Mouse (Mus musculus) Muller cell, postnatal 12 days (primary cell): ENCODE results near the gene Lpcat3.
A peak's percentile ranks its signal among the peaks of the same experiment; 100 is the strongest.

Experiments used
- DNase-seq: peaks from one replicate; pipeline ENCODE4 v3.0.0-alpha.2; 2015; ENCODE audit errors: inconsistent ontology term

Gene Lpcat3

GRCm38 (mm10) chr6:124704417-124704816, 41.6 kb downstream of the Lpcat3 start:
- no peak for DNase-seq

DNA sequence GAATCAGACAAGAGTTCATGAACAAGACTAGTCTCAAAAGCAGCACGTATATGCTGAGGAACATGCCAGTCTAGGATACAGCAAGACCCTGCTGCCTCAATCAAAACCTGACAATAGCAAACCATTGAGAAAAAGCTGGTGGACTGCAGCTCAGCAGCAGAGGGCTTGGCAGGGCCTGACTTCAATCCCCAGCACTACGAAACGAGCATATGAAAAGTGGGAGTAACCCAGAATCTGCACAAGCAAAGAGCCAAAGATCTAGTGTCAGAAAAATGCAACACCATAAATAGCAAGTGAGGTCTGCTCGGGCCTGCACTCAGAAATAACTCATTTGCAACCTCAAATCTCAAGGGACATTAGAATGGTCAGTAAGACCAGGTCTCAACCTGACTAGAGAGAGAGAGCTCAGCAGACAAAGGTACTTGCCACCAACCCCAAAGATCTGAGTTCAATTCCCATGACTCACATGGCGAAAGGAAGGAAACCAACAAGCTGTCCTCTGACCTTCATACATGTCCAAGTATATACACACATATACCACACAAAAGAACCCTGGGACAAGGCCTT, 43.3 kb downstream of the Lpcat3 start:
- DNase-seq: no peak

DNA sequence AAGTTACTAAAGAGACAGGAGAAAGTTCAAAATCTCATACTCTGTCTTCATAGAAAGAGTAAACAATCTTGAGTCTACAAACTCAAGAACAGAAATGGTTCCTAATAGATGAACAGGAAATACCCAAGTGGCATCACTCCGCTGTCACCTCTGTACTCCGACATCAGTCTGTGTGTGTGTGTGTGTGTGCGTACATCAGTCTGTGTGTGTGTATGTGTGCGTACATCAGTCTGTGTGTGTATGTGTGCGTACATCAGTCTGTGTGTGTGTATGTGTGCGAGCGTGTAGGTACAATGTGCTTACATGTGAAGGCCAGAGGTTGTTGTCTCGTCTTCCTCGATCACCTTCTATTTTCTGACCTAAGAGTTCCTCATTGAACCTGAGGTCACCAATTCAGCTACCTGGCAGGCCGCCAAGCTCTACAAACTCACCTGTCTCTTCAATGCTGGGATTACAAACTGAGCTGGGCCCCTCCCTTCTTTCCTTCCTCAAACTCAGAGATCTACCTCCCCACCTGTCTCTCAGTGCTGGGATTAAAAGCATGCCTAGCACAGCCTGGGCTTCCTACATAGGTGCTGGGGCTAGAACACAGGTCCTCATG, 45.6 kb downstream of the Lpcat3 start:
- DNase-seq: no peak

DNA sequence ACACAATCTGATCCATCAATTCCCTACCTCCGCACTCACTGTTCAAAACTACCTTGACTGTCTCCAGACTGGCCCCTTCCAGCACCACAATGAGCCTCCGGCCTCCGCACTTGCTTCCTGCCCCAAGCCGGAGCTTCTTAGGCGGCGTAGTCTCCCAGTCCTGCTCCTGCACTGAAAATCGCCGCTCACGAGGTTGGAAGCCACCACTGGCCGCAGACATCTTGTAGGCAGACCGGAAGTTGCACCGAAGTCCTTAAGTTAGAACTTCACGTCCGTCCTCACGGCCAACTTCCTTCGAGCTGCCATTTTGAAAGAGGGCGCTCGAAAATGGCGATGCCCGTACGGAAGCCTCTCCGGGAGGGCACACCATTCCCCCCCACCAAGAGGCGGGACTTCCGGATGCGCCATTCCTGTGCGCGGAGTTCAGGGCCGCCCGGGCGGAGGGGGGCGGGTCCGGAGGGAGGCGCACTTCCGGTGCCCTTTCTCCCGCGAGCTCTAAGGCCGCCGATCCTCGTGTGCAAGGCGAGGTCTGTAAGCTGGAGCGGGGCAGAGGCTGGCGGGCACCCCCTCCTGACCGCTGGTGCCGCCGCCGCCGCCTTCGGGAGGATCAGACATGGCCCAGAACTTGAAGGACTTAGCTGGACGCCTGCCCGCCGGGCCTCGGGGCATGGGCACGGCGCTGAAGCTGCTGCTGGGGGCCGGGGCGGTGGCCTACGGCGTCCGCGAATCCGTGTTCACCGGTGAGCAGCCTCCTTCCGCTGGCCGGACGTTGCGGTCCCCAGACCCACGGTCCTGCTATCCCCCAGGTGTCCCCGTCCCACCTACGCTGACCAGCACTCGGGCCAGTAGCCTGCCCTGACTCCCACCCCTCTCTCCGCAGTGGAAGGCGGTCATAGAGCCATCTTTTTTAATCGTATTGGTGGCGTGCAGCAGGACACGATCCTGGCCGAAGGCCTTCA, 49.3 kb downstream of the Lpcat3 start, which contains the start of the genes Emg1 and Phb2:
Gene Emg1, minus strand, starts transcription at position 355 of the 959 bp plus-strand sequence.
Gene Phb2, plus strand, starts transcription at position 513 of the 959 bp plus-strand sequence.
- peak; percentile 99 for DNase-seq

GRCm38 (mm10) chr6:124712918-124713317, 50.1 kb downstream of the Lpcat3 start:
- DNase-seq: no peak

GRCm38 (mm10) chr6:124716864-124717490, 54.1 kb downstream of the Lpcat3 start:
- no peak for DNase-seq

DNA sequence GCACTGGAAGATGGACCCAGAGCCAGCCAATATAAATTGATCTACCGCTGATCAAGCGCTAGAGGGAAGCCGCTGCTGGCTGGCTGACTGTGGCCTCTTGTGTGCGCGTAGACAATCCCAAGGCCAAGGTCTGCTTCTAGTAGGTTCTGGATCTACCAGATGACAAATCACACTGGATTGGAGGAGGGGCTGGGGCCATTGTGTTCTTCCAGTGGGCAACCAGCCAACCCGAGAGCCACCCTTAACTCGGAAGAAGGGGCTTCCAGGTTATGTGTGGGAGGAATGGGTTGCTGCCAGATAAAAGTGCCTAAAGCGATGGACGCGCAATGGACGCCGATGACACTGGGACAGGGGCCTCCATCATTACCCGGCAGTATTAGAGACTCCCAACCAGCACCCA, 55.1 kb downstream of the Lpcat3 start:
- DNase-seq: no peak

DNA sequence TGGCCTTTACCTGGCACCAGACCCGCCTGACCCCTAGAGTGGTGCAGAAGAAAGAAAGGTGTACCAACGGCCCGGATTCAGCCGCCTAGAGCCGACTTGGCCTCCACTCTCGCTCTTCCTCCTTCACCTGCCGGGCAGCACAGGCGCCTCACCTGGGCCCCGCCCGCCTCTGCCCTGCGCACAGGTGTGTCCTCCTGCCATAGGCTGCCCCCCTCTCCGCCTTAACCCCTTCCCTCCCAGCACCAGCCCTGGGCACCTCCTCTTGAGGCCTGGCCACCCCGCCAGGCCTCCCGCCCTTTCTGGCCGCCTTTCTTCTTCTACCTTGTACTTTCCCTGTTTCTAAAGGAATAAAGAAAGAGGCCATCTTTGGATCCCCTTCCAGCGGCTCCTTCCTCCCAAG, 55.9 kb downstream of the Lpcat3 start:
- DNase-seq: no peak

GRCm38 (mm10) chr6:124719354-124719978, 56.6 kb downstream of the Lpcat3 start:
- DNase-seq: no peak

GRCm38 (mm10) chr6:124720904-124721303, 58.1 kb downstream of the Lpcat3 start:
- DNase-seq: no peak

DNA sequence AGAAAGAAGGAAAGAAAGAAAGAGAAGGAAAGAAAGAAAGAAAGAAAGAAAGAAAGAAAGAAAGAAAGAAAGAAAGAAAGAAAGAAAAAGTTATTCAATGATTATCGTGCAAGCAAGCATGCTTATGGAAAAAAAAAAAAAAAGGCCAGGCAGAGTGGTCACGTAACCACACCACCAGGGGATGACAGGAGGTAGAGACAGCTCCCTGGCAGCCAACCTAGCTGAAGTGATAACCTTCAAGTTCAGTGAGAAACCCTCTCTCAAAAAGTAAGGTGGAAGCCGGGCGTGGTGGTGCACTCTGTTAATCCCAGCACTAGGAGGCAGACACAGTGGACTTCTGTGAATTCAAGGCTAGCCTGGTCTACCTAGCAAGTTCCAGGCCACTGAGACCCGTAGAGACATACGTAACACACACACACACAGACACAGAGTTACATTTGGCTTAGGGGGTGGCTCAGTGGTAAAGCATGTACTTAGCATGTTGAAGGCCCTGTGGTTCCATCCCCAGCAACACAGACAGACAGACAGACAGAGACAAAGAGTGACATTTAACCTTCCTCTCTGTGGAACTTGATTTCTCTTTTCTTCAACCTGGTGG, 60.1 kb downstream of the Lpcat3 start:
- no peak for DNase-seq

DNA sequence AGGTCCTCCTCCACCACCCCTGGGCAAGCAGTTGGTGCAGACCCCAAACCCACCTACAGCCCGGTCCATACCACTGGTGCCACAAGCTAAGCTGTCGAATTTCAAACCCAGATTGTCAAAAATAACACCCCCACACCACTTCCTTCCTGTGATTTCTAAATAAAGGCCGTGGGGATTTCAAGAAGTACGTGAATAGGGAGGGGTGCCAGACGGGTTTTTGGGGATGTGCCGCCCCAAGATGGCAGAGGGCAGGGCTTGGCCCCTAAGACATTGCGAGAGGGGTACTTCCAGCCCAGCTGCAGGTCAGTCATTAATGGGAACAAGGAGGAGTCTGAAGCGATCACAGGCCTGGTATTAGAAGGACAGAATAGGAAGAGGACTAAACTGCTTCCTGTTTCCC, 60.7 kb downstream of the Lpcat3 start:
- DNase-seq: no peak

DNA sequence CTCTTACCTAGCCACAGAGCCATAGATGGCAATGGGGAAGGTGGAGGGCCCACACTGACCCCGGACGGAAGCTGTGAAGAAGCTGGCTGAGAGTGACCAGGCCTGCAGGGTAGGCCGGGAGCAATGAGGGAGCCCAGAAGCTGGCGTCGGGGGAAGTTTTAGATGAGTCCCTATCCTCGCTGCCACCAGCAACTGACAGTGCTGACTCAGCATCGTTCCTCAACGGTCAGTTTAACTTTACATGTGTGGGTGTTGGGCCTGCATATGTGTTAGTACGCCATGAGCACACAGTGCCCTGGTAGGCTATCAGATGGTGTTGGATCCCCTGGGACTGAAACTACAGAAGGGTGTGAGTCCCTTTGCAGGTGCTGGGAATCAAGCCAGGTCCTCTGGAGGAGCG, 61.6 kb downstream of the Lpcat3 start:
- no peak for DNase-seq

GRCm38 (mm10) chr6:124728621-124729020, 65.8 kb downstream of the Lpcat3 start:
- DNase-seq: no peak

DNA sequence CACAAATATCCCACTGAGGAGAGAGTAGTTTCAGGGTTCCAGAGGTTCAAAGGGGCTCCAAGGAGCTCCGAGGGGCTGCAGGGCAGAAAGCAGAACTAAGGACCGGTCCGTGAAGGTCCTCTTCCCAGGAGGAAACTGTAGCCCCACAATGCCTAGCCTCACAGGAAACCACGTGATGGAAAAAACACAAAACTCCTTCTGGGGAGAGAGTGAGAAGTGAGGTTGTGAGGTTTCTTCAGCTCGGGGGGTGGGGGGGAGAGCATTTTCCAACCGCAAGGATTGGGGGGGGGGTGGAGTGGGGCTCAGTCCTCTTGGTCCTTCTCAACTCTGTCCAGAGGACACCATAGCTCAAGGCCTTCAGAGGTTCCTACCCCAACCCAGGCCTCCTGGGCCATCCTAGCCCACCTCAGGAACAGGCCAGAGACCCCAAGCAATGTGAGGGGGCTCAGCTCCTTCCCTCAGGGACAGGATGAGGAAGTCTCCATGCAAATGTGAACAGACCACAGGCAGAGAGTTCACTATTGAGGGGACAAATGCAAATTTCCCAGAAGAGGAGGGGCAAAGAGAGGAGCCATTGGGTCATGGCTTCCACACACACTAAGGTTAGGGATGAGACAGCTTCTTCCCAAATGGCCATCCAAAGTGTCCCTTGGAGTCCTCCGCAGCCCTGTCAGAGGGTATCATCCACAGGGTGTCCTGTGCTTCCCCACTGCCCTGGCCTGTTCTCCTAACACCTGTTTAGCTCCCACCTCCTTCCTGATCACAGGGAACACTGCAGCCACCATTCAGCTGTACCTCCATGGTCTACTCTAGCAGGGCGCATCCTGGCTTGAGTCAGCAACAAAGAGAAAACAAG, 67.3 kb downstream of the Lpcat3 start:
- no peak for DNase-seq

DNA sequence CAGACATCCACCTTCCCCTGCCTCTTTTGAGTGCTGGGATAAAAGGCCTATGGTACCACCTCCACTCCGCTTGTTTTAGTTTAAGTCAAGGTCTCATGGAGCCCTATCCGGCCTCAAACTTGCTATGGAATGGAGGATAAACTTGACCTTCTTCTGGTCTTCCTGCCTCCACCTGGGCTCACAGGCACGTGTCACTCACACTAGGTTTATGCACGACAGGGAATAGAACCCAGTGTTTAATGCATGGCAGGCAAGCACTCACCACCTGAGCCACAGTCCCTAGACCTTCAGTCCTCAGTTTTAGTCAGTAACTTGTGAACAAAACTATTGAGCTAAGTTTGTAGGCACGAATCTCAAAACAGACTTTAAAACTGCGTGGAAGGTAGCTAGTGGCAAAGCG, 68.2 kb downstream of the Lpcat3 start:
- no peak for DNase-seq

DNA sequence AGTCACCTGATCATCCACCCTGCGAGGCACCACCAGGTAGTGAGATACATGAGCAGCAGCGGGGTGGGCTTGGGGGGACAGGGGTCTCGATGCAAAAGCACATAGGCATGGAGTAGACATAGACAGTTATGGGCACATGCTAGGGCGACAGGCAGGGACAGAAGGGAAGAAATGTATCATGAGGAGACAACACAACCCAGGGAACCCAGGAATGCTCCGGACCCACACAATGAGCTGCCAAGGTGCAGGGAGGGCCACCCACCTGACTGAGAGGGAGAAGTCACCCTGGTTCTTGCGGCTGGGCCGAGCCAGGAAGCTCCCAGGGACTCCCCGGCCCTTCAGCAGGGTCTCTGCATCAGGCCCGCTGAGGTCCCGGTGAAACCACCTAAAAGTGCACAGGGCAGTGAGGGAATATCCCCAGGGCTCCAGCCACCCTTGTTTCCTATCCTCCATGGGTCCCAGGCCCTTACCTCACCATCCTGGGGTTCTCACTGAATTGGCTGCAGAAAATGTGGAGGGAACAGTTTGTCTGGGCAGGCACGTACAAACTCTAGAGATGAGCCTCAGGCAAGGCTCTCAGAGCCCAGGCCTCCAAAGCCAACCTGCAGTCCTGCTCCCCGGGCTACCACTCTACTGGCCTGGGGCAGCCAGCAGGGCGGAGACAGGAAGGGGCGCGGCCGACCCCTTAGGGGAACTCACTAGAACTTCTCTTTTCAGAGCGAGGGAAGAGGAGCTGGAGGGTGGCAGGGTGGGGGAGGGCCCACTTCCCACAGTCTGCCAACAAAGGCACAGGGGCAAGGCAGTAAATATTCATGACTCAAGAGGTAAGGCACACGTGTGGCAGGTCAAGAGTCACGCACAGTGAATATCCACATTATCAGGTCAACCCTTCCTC, 69.9 kb downstream of the Lpcat3 start:
- DNase-seq: no peak

- DNase-seq: no peak
Measured at GRCm38 (mm10) chr6:124734417-124734816, 71.6 kb downstream of the Lpcat3 start.

- DNase-seq: no peak
Measured at GRCm38 (mm10) chr6:124737040-124737439, 74.2 kb downstream of the Lpcat3 start.
